Mouse (Mus musculus) kidney, embryonic 14.5 days (tissue): Measurements from ENCODE around the gene Fbxo4. TPM values are rescaled to one million over a fixed set of nuclear protein-coding genes. Genes with fewer than 3 reads are reported as not detected.
A peak's percentile ranks its signal among the peaks of the same experiment; 100 is the strongest.

ENCODE experiments used
- ATAC-seq: fragments of 200-750 bp; cut with Nextera tagmentation; 2 replicates; pipeline ENCODE4 v1.8.0; 2017; ENCODE audit warnings: moderate number of reproducible peaks, mild to moderate bottlenecking, moderate TSS enrichment, moderate library complexity; ENCODE audit not compliant: low FRiP score, low TSS enrichment
- H3K27ac ChIP-seq: fragments of 300-500 bp; sonication (generic); 2 replicates; pipeline ENCODE4 v1.5.1; 2014; ENCODE audit warnings: low read depth, mild to moderate bottlenecking, low read length, moderate library complexity, mixed read lengths
- H3K27me3 ChIP-seq: fragments of 300-500 bp; sonication (generic); 2 replicates; pipeline ENCODE4 v1.6.1; 2014; ENCODE audit warnings: mild to moderate bottlenecking, low read length; ENCODE audit not compliant: control insufficient read depth, insufficient read depth
- H3K36me3 ChIP-seq: fragments of 300-500 bp; sonication (generic); 2 replicates; pipeline ENCODE4 v1.6.1; 2014; ENCODE audit warnings: low read length, mixed read lengths; ENCODE audit not compliant: control insufficient read depth, insufficient read depth
- H3K4me1 ChIP-seq: fragments of 300-500 bp; sonication (generic); 2 replicates; pipeline ENCODE4 v1.6.1; 2014; ENCODE audit warnings: low read length, mixed read lengths; ENCODE audit not compliant: control insufficient read depth, insufficient read depth
- H3K4me2 ChIP-seq: fragments of 300-500 bp; sonication (generic); replicated peaks from 2 replicates; pipeline ENCODE4 v1.6.1; 2014; ENCODE audit warnings: low read depth, mild to moderate bottlenecking, low read length
- H3K4me3 ChIP-seq: fragments of 300-500 bp; sonication (generic); 2 replicates; pipeline ENCODE4 v1.5.1; 2014; ENCODE audit warnings: mild to moderate bottlenecking, low read length
- H3K9ac ChIP-seq: fragments of 300-500 bp; sonication (generic); 2 replicates; pipeline ENCODE4 v1.6.1; 2014; ENCODE audit warnings: low read depth, mild to moderate bottlenecking, low read length, moderate library complexity
- H3K9me3 ChIP-seq: fragments of 300-500 bp; sonication (generic); 2 replicates; pipeline ENCODE4 v1.6.1; 2016; ENCODE audit warnings: low read length; ENCODE audit not compliant: control insufficient read depth
- WGBS: fragments of 180-500 bp; shearing (Covaris S2); extraction: QIAGEN DNeasy Blood & Tissue Kit; methylation state at CpG from one replicate; pipeline ENCODE4 v1.1.7; 2014; 5-methylcytosine and 5-hydroxymethylcytosine counted together
- polyA plus RNA-seq: library from polyadenylated mRNA; unstranded; fragments of >200 nt; fragmentation: Nextera tagmentation; extraction: Ambion mirVana; gene quantifications from 2 replicates; pipeline ENCODE4 v1.2.1, GENCODE M21; 2014

Gene Fbxo4
- polyA plus RNA-seq, 1 experiment from 2014 or later = 12.7 TPM

- no peaks in the 10 kb centered on the region for H3K9me3 ChIP-seq
- H3K36me3 ChIP-seq = peaks cover 63% of the 10 kb centered on the region
- no peaks in the 10 kb centered on the region for H3K27me3 ChIP-seq
- no peak for ATAC-seq
- H3K4me3 ChIP-seq = no peak overlapping the region
- no peak overlapping the region for H3K9ac ChIP-seq
- 70% methylated on average over 2 of the region's 2 CpGs for WGBS
- no peaks in the 10 kb centered on the region for H3K4me1 ChIP-seq
- H3K4me2 ChIP-seq = no peak overlapping the region
- no peak overlapping the region for H3K27ac ChIP-seq
These were observed 8.6 kb upstream of the Fbxo4 start for GRCm38 (mm10) chr15:3987981-3988380.

GRCm38 (mm10) chr15:3984876-3985275 lies 5.5 kb upstream of the Fbxo4 start:
- no peak for ATAC-seq
- Histone ChIP-seq H3K9me3 (no peaks in the 10 kb centered on the region), H3K9ac (no peak overlapping the region), H3K36me3 (peaks cover 45% of the 10 kb centered on the region), H3K4me1 (no peaks in the 10 kb centered on the region), H3K4me2 (no peak overlapping the region), H3K4me3 (no peak overlapping the region), H3K27ac (no peak overlapping the region), H3K27me3 (no peaks in the 10 kb centered on the region)
- WGBS = 82% methylated on average over 2 of the region's 2 CpGs

- no peaks in the 10 kb centered on the region for H3K9me3 ChIP-seq
- H3K27ac ChIP-seq = no peak overlapping the region
- no peak for ATAC-seq
- H3K4me3 ChIP-seq = no peak overlapping the region
- no peak overlapping the region for H3K4me2 ChIP-seq
- H3K4me1 ChIP-seq = no peaks in the 10 kb centered on the region
- H3K36me3 ChIP-seq = peaks cover 28% of the 10 kb centered on the region
- no peak overlapping the region for H3K9ac ChIP-seq
- H3K27me3 ChIP-seq = no peaks in the 10 kb centered on the region
- WGBS = 91% methylated on average over 5 of the region's 5 CpGs
These were observed 3.4 kb upstream of the Fbxo4 start for GRCm38 (mm10) chr15:3982732-3983131.

GRCm38 (mm10) chr15:3979871-3980270 lies 498 bp upstream of the Fbxo4 start:
- no peaks in the 10 kb centered on the region for H3K4me1 ChIP-seq
- no peaks in the 10 kb centered on the region for H3K27me3 ChIP-seq
- peaks cover 12% of the 10 kb centered on the region; the same call in 1 of the 2 replicates for H3K36me3 ChIP-seq
- ATAC-seq = no peak
- H3K9ac ChIP-seq = peak overlapping the region; percentile 95; the same call in 1 of the 2 replicates
- H3K4me3 ChIP-seq = peak overlapping the region; percentile 75; the same call in 1 of the 2 replicates
- H3K4me2 ChIP-seq = peak overlapping the region; percentile 64
- H3K27ac ChIP-seq = peak overlapping the region; percentile 97
- H3K9me3 ChIP-seq = no peaks in the 10 kb centered on the region
- 83% methylated on average over 3 of the region's 3 CpGs for WGBS

GRCm38 (mm10) chr15:3978279-3978678 lies 1.1 kb downstream of the Fbxo4 start:
- ATAC-seq = no peak
- Histone ChIP-seq H3K4me1 (no peaks in the 10 kb centered on the region), H3K9ac (no peak overlapping the region), H3K27ac (no peak overlapping the region), H3K36me3 (no peaks in the 10 kb centered on the region; the same call in 1 of the 2 replicates), H3K9me3 (no peaks in the 10 kb centered on the region), H3K27me3 (no peaks in the 10 kb centered on the region), H3K4me3 (no peak overlapping the region), H3K4me2 (no peak overlapping the region)
- 90% methylated on average over 2 of the region's 2 CpGs for WGBS

GRCm38 (mm10) chr15:3973300-3973699 lies 6.1 kb downstream of the Fbxo4 start:
- ATAC-seq = no peak
- no peak overlapping the region for H3K4me3 ChIP-seq
- WGBS = 91% methylated on average over 3 of the region's 3 CpGs
- no peak overlapping the region for H3K4me2 ChIP-seq
- no peaks in the 10 kb centered on the region for H3K27me3 ChIP-seq
- H3K27ac ChIP-seq = no peak overlapping the region
- H3K9me3 ChIP-seq = no peaks in the 10 kb centered on the region
- peaks cover 4% of the 10 kb centered on the region; the same call in 1 of the 2 replicates for H3K36me3 ChIP-seq
- H3K9ac ChIP-seq = no peak overlapping the region
- no peaks in the 10 kb centered on the region for H3K4me1 ChIP-seq

- Histone ChIP-seq H3K27me3 (no peaks in the 10 kb centered on the region), H3K9ac (no peak overlapping the region), H3K4me2 (no peak overlapping the region), H3K27ac (no peak overlapping the region), H3K4me3 (no peak overlapping the region), H3K36me3 (peaks cover 4% of the 10 kb centered on the region; the same call in 1 of the 2 replicates), H3K4me1 (no peaks in the 10 kb centered on the region), H3K9me3 (no peaks in the 10 kb centered on the region)
- 98% methylated on average over 6 of the region's 6 CpGs for WGBS
- no peak for ATAC-seq
These were observed 9.2 kb downstream of the Fbxo4 start for GRCm38 (mm10) chr15:3970193-3970592.

- 86% methylated on average over 14 of the region's 14 CpGs for WGBS
- Histone ChIP-seq H3K36me3 (peaks cover 4% of the 10 kb centered on the region; the same call in 1 of the 2 replicates), H3K9me3 (no peaks in the 10 kb centered on the region), H3K4me1 (no peaks in the 10 kb centered on the region), H3K9ac (no peak overlapping the region), H3K27ac (no peak overlapping the region), H3K27me3 (no peaks in the 10 kb centered on the region), H3K4me2 (no peak overlapping the region), H3K4me3 (no peak overlapping the region)
- ATAC-seq = no peak
These were observed 9.6 kb downstream of the Fbxo4 start for GRCm38 (mm10) chr15:3969743-3970142.

- Histone ChIP-seq H3K9me3 (no peaks in the 10 kb centered on the region), H3K4me1 (no peaks in the 10 kb centered on the region), H3K36me3 (no peaks in the 10 kb centered on the region), H3K27me3 (no peaks in the 10 kb centered on the region), H3K27ac (no peak overlapping the region), H3K9ac (no peak overlapping the region), H3K4me3 (no peak overlapping the region), H3K4me2 (no peak overlapping the region)
- 58% methylated on average over 8 of the region's 8 CpGs for WGBS
- peak; percentile 84 for ATAC-seq
These were observed 17.1 kb downstream of the Fbxo4 start for GRCm38 (mm10) chr15:3962251-3962650.
